Mouse (Mus musculus) limb, embryonic 15.5 days (tissue): ENCODE results near the gene Qrfpr. TPM values are rescaled to one million over a fixed set of nuclear protein-coding genes. Genes with fewer than 3 reads are reported as not detected.

Experiments used
- ATAC-seq: fragments of 200-750 bp; cut with Nextera tagmentation; 2 replicates; pipeline ENCODE4 v1.8.0; 2017; ENCODE audit warnings: low read depth, moderate TSS enrichment; ENCODE audit not compliant: insufficient number of reproducible peaks, low FRiP score, low TSS enrichment
- H3K27ac ChIP-seq: fragments of 300-500 bp; sonication (generic); 2 replicates; pipeline ENCODE4 v1.5.1; 2015; ENCODE audit warnings: moderate library complexity, mild to moderate bottlenecking, inconsistent platforms
- H3K27me3 ChIP-seq: fragments of 300-500 bp; sonication (generic); 2 replicates; pipeline ENCODE4 v1.6.1; 2015; ENCODE audit warnings: inconsistent platforms
- H3K36me3 ChIP-seq: fragments of 300-500 bp; sonication (generic); 2 replicates; pipeline ENCODE4 v1.6.1; 2015; ENCODE audit warnings: inconsistent platforms
- H3K4me1 ChIP-seq: fragments of 300-500 bp; sonication (generic); 2 replicates; pipeline ENCODE4 v1.6.1; 2015; ENCODE audit warnings: inconsistent platforms
- H3K4me2 ChIP-seq: fragments of 300-500 bp; sonication (generic); 2 replicates; pipeline ENCODE4 v1.6.1; 2015; ENCODE audit warnings: mild to moderate bottlenecking, inconsistent platforms
- H3K4me3 ChIP-seq: fragments of 300-500 bp; sonication (generic); 2 replicates; pipeline ENCODE4 v1.5.1; 2015; ENCODE audit warnings: mild to moderate bottlenecking, inconsistent platforms
- H3K9ac ChIP-seq: fragments of 300-500 bp; sonication (generic); 2 replicates; pipeline ENCODE4 v1.6.1; 2015; ENCODE audit warnings: inconsistent platforms
- H3K9me3 ChIP-seq: fragments of 300-500 bp; sonication (generic); 2 replicates; pipeline ENCODE4 v1.6.1; 2016; ENCODE audit warnings: inconsistent platforms
- WGBS: fragments of 180-500 bp; shearing (Covaris S2); methylation state at CpG from one replicate; pipeline ENCODE4 v1.1.7; 2015; 5-methylcytosine and 5-hydroxymethylcytosine counted together
- polyA plus RNA-seq: library from polyadenylated mRNA; unstranded; fragments of >200 nt; fragmentation: Nextera tagmentation; extraction: Ambion mirVana; gene quantifications from 2 replicates; pipeline ENCODE4 v1.2.1, GENCODE M21; 2015

The Qrfpr gene
- polyA plus RNA-seq, 1 experiment from 2014 or later, result 0.20 TPM

GRCm38 (mm10) chr3:36207520-36208264, 14.4 kb downstream of the Qrfpr start:
- Histone ChIP-seq H3K4me3 (no peak overlapping the region), H3K4me1 (no peaks in the 10 kb centered on the region), H3K9me3 (no peaks in the 10 kb centered on the region), H3K27ac (no peak overlapping the region), H3K4me2 (no peak overlapping the region), H3K9ac (no peak overlapping the region), H3K36me3 (no peaks in the 10 kb centered on the region), H3K27me3 (no peaks in the 10 kb centered on the region; the same call in 1 of the 2 replicates)
- ATAC-seq, result no peak
- 71% methylated on average over 19 of the region's 19 CpGs for WGBS

GRCm38 (mm10) chr3:36202932-36203331, 19.2 kb downstream of the Qrfpr start:
- H3K27me3 ChIP-seq, result no peaks in the 10 kb centered on the region
- no peak overlapping the region for H3K27ac ChIP-seq
- H3K36me3 ChIP-seq, result no peaks in the 10 kb centered on the region
- no peaks in the 10 kb centered on the region for H3K4me1 ChIP-seq
- no peak overlapping the region for H3K9ac ChIP-seq
- H3K9me3 ChIP-seq, result no peaks in the 10 kb centered on the region
- no peak overlapping the region for H3K4me2 ChIP-seq
- no peak for ATAC-seq
- no peak overlapping the region for H3K4me3 ChIP-seq
- 59% methylated on average over 7 of the region's 7 CpGs for WGBS

GRCm38 (mm10) chr3:36201098-36201497, 21.0 kb downstream of the Qrfpr start:
- ATAC-seq, result no peak
- no peak overlapping the region for H3K9ac ChIP-seq
- H3K4me2 ChIP-seq, result no peak overlapping the region
- H3K4me3 ChIP-seq, result no peak overlapping the region
- no peaks in the 10 kb centered on the region for H3K4me1 ChIP-seq
- no peaks in the 10 kb centered on the region for H3K36me3 ChIP-seq
- H3K27ac ChIP-seq, result no peak overlapping the region
- WGBS, result 59% methylated on average over 5 of the region's 5 CpGs
- H3K9me3 ChIP-seq, result no peaks in the 10 kb centered on the region
- no peaks in the 10 kb centered on the region for H3K27me3 ChIP-seq

GRCm38 (mm10) chr3:36189243-36189642, 32.9 kb downstream of the Qrfpr start:
- ATAC-seq, result no peak
- 90% methylated on average over 8 of the region's 8 CpGs for WGBS
- no peak overlapping the region for H3K4me3 ChIP-seq

GRCm38 (mm10) chr3:36186510-36186909, 35.6 kb downstream of the Qrfpr start:
- Histone ChIP-seq H3K9me3 (no peaks in the 10 kb centered on the region), H3K4me3 (no peak overlapping the region), H3K4me2 (no peak overlapping the region), H3K27ac (no peak overlapping the region), H3K9ac (no peak overlapping the region), H3K36me3 (no peaks in the 10 kb centered on the region), H3K27me3 (no peaks in the 10 kb centered on the region), H3K4me1 (no peaks in the 10 kb centered on the region)
- ATAC-seq, result no peak
- WGBS, result 72% methylated on average over 4 of the region's 4 CpGs

More at GRCm38 (mm10) chr3:36189243-36189642, 32.9 kb downstream of the Qrfpr start:
- Histone ChIP-seq H3K27me3 (no peaks in the 10 kb centered on the region), H3K4me1 (no peaks in the 10 kb centered on the region), H3K9ac (no peak overlapping the region), H3K27ac (no peak overlapping the region), H3K4me2 (no peak overlapping the region), H3K36me3 (no peaks in the 10 kb centered on the region), H3K9me3 (no peaks in the 10 kb centered on the region)

- H3K9ac ChIP-seq, result no peak overlapping the region
- no peak overlapping the region for H3K4me2 ChIP-seq
- no peak overlapping the region for H3K27ac ChIP-seq
- H3K4me1 ChIP-seq, result no peaks in the 10 kb centered on the region
- H3K4me3 ChIP-seq, result no peak overlapping the region
- H3K36me3 ChIP-seq, result no peaks in the 10 kb centered on the region
- H3K9me3 ChIP-seq, result no peaks in the 10 kb centered on the region
- no peaks in the 10 kb centered on the region for H3K27me3 ChIP-seq
- WGBS, result 7% methylated on average over 4 of the region's 4 CpGs
- no peak for ATAC-seq
Observed at GRCm38 (mm10) chr3:36181519-36181918, 40.6 kb downstream of the Qrfpr start.

GRCm38 (mm10) chr3:36173761-36174160, 48.4 kb downstream of the Qrfpr start:
- 90% methylated on average over 2 of the region's 2 CpGs for WGBS

GRCm38 (mm10) chr3:36171348-36171747, 50.8 kb downstream of the Qrfpr start:
- WGBS, result 83% methylated on average over 1 of the region's 1 CpGs
- Histone ChIP-seq H3K4me1 (no peaks in the 10 kb centered on the region), H3K27me3 (no peaks in the 10 kb centered on the region), H3K4me2 (no peak overlapping the region), H3K36me3 (peaks cover 21% of the 10 kb centered on the region), H3K9me3 (no peaks in the 10 kb centered on the region), H3K9ac (no peak overlapping the region), H3K4me3 (no peak overlapping the region), H3K27ac (no peak overlapping the region)
- ATAC-seq, result no peak

More at GRCm38 (mm10) chr3:36173761-36174160, 48.4 kb downstream of the Qrfpr start:
- H3K27me3 ChIP-seq, result no peaks in the 10 kb centered on the region
- H3K4me3 ChIP-seq, result no peak overlapping the region
- no peak overlapping the region for H3K9ac ChIP-seq
- H3K4me2 ChIP-seq, result no peak overlapping the region
- H3K4me1 ChIP-seq, result no peaks in the 10 kb centered on the region
- 0 out of 2 replicates have a peak, but pooled peaks cover 2% of the 10 kb centered on the region for H3K36me3 ChIP-seq
- H3K9me3 ChIP-seq, result no peaks in the 10 kb centered on the region
- no peak overlapping the region for H3K27ac ChIP-seq
- ATAC-seq, result no peak

GRCm38 (mm10) chr3:36170670-36171210, 51.4 kb downstream of the Qrfpr start:
- Histone ChIP-seq H3K9ac (no peak overlapping the region), H3K27me3 (no peaks in the 10 kb centered on the region), H3K4me3 (no peak overlapping the region), H3K36me3 (peaks cover 27% of the 10 kb centered on the region), H3K4me1 (no peaks in the 10 kb centered on the region), H3K9me3 (no peaks in the 10 kb centered on the region), H3K27ac (no peak overlapping the region), H3K4me2 (no peak overlapping the region)
- WGBS, result 86% methylated on average over 1 of the region's 1 CpGs
- no peak for ATAC-seq

GRCm38 (mm10) chr3:36155268-36155667, 66.8 kb downstream of the Qrfpr start:
- no peak overlapping the region for H3K27ac ChIP-seq
- no peak overlapping the region for H3K4me3 ChIP-seq

GRCm38 (mm10) chr3:36150934-36151686, 71.0 kb downstream of the Qrfpr start, which contains the start of gene D3Ertd254e:
D3Ertd254e (plus strand) TSS chr3:36151017.
- H3K27me3 ChIP-seq, result no peaks in the 10 kb centered on the region
- peak within 1 kb of the TSS; percentile 95 for H3K9ac ChIP-seq
- H3K36me3 ChIP-seq, result no peaks in the 10 kb centered on the region
- peak; percentile 99 for ATAC-seq
- no peaks in the 10 kb centered on the region for H3K9me3 ChIP-seq
- peak within 1 kb of the TSS; percentile 91 for H3K27ac ChIP-seq
- peaks cover 24% of the 10 kb centered on the region for H3K4me1 ChIP-seq
- H3K4me2 ChIP-seq, result peak within 1 kb of the TSS; percentile 62
- under 1% methylated on average over 54 of the region's 54 CpGs for WGBS
- H3K4me3 ChIP-seq, result peak within 1 kb of the TSS; percentile 96

More at GRCm38 (mm10) chr3:36155268-36155667, 66.8 kb downstream of the Qrfpr start:
- Histone ChIP-seq H3K27me3 (no peaks in the 10 kb centered on the region), H3K4me1 (peaks cover 24% of the 10 kb centered on the region), H3K36me3 (peaks cover 10% of the 10 kb centered on the region), H3K9ac (no peak overlapping the region), H3K4me2 (no peak overlapping the region), H3K9me3 (peaks cover 6% of the 10 kb centered on the region; the same call in 1 of the 2 replicates)
- no peak for ATAC-seq
- WGBS, result 26% methylated on average over 5 of the region's 5 CpGs

GRCm38 (mm10) chr3:36150537-36150933, 71.6 kb downstream of the Qrfpr start:
- Histone ChIP-seq H3K9me3 (no peaks in the 10 kb centered on the region), H3K4me2 (peak overlapping the region; percentile 62; the same call in 1 of the 2 replicates), H3K27ac (no peak overlapping the region), H3K9ac (no peak overlapping the region), H3K27me3 (no peaks in the 10 kb centered on the region), H3K4me1 (peaks cover 23% of the 10 kb centered on the region), H3K4me3 (peak overlapping the region; percentile 96), H3K36me3 (no peaks in the 10 kb centered on the region)
- no peak for ATAC-seq
- WGBS, result 13% methylated on average over 1 of the region's 1 CpGs
